Comparison of ENCODE assay signal across 9 mouse cellular contexts in the genomic region with DNA sequence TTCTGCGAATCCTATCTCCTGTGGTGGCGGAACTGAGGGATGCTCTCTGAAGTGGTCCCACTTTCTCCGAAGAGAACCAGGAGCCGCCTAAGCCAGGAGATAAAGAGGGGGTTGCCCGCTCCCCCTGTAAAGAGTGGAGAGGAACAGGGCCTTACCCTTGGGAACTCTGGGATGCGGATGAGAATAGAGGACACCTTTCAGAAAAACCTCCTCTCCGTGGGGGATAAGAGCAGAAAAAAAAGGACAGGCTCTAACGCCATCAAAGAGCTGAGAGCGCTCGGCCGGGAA. TPM values are rescaled to one million over a fixed set of nuclear protein-coding genes. Genes with fewer than 3 reads are reported as not detected.
A peak's percentile ranks its signal among the peaks of the same experiment; 100 is the strongest.
DNase-seq lines count a peak whose midpoint lies in the region; ATAC-seq lines count a peak whose summit lies in the region.
"Had no signal": no experiment of that assay in that cellular context is flagged by ENCODE, and none has a peak within 500 bp of the region (broad histone marks: within the 10 kb centered on the region; RNA-seq: fewer than 3 reads in every experiment).

No protein-coding gene starts in this region.

- H3K27ac ChIP-seq in kidney, embryonic 16.5 days (ENCODE audit: low read length), result no peak overlapping the region
- H3K27ac ChIP-seq in forebrain, embryonic 10.5 days, result peak overlapping the region; percentile 52; the same call in 1 of the 2 replicates
- no peak overlapping the region for H3K27ac ChIP-seq in limb, embryonic 10.5 days
- peak overlapping the region; percentile 97 for H3K27ac ChIP-seq in neural tube, embryonic 13.5 days (replicated peaks)

- no peaks in the 10 kb centered on the region for H3K9me3 ChIP-seq in kidney, embryonic 16.5 days (ENCODE audit: low read length)
- H3K9me3 ChIP-seq in forebrain, embryonic 10.5 days, result no peaks in the 10 kb centered on the region
- H3K9me3 ChIP-seq in limb, embryonic 10.5 days (replicated peaks), result no peaks in the 10 kb centered on the region
- H3K9me3 ChIP-seq in neural tube, embryonic 13.5 days, result no peaks in the 10 kb centered on the region

- peaks cover 15% of the 10 kb centered on the region for H3K4me1 ChIP-seq in kidney, embryonic 16.5 days (ENCODE audit: insufficient read depth, low read length)
- H3K4me1 ChIP-seq in forebrain, embryonic 10.5 days, result peaks cover 43% of the 10 kb centered on the region
- peaks cover 17% of the 10 kb centered on the region for H3K4me1 ChIP-seq in limb, embryonic 10.5 days
- H3K4me1 ChIP-seq in neural tube, embryonic 13.5 days (replicated peaks), result peaks cover 15% of the 10 kb centered on the region

- WGBS in kidney, embryonic 16.5 days, result 3% methylated on average over 11 of the region's 11 CpGs
- under 1% methylated on average over 11 of the region's 11 CpGs for WGBS in forebrain, embryonic 10.5 days
- WGBS in limb, embryonic 10.5 days, result 3% methylated on average over 11 of the region's 11 CpGs
- 2% methylated on average over 11 of the region's 11 CpGs for WGBS in neural tube, embryonic 13.5 days

- H3K27me3 ChIP-seq in kidney, embryonic 16.5 days (ENCODE audit: insufficient read depth, low read length), result peaks cover 62% of the 10 kb centered on the region
- H3K27me3 ChIP-seq in forebrain, embryonic 10.5 days (ENCODE audit: poor library complexity, severe bottlenecking), result peaks cover 68% of the 10 kb centered on the region
- peaks cover 78% of the 10 kb centered on the region for H3K27me3 ChIP-seq in limb, embryonic 10.5 days (ENCODE audit: low read depth, poor library complexity, severe bottlenecking)
- H3K27me3 ChIP-seq in neural tube, embryonic 13.5 days, result peaks cover 41% of the 10 kb centered on the region

- no peak for DNase-seq in kidney, adult 9 months
- no peak for DNase-seq in forebrain, embryonic 10.5 days (ENCODE audit: extremely low spot score, low spot score)
- DNase-seq in limb, embryonic 10.5 days (ENCODE audit: low spot score), result no peak
- no peak for DNase-seq in adrenal gland, adult 8-10 months
- no peak for DNase-seq in left cerebral cortex, adult 18-20 months (ENCODE audit: low spot score in 2 of 2)
- DNase-seq: lung, adult 18-20 months had no signal

- no peak overlapping the region for H3K9ac ChIP-seq in kidney, embryonic 16.5 days (replicated peaks; ENCODE audit: low read length)
- peak overlapping the region; percentile 96 for H3K9ac ChIP-seq in neural tube, embryonic 13.5 days

- ATAC-seq in kidney, embryonic 16.5 days (ENCODE audit: low FRiP score, low TSS enrichment), result no peak
- peak; percentile 52 for ATAC-seq in neural tube, embryonic 13.5 days (ENCODE audit: low read depth)
- no peak for ATAC-seq in granulocyte monocyte progenitor cell, adult 5-6 weeks (replicated peaks; ENCODE audit: poor library complexity, severe bottlenecking)

- peak overlapping the region; percentile 51 for H3K4me3 ChIP-seq in kidney, embryonic 16.5 days (ENCODE audit: low read length)
- peak overlapping the region; percentile 57 for H3K4me3 ChIP-seq in forebrain, embryonic 10.5 days
- peak overlapping the region; percentile 51 for H3K4me3 ChIP-seq in limb, embryonic 10.5 days
- H3K4me3 ChIP-seq in neural tube, embryonic 13.5 days, result peak overlapping the region; percentile 87

- H3K36me3 ChIP-seq in kidney, embryonic 16.5 days (ENCODE audit: insufficient read depth, low read length), result no peaks in the 10 kb centered on the region
- H3K36me3 ChIP-seq in forebrain, embryonic 10.5 days (replicated peaks), result no peaks in the 10 kb centered on the region
- H3K36me3 ChIP-seq in limb, embryonic 10.5 days, result no peaks in the 10 kb centered on the region
- no peaks in the 10 kb centered on the region for H3K36me3 ChIP-seq in neural tube, embryonic 13.5 days

- H3K4me2 ChIP-seq in kidney, embryonic 16.5 days (replicated peaks; ENCODE audit: low read depth, low read length), result peak overlapping the region; percentile 79
- peak overlapping the region; percentile 92 for H3K4me2 ChIP-seq in neural tube, embryonic 13.5 days

RNA-seq across cellular contexts. Expression of a gene that starts 0.4 kb away (rescaled TPM):
- polyA plus RNA-seq in kidney, embryonic 16.5 days (2015; fragmentation: Nextera tagmentation; extraction: Ambion mirVana), result 0.71 and 2.1 TPM in 2 replicates
- polyA plus RNA-seq in forebrain, embryonic 10.5 days (2016; fragmentation: Nextera tagmentation; extraction: Ambion mirVana), result 9.1 and 15.8 TPM in 2 replicates
- 0.11 and 0.15 TPM in 2 replicates for polyA plus RNA-seq in limb, embryonic 10.5 days (2016; fragmentation: Nextera tagmentation; extraction: Ambion mirVana)
- 680 and 687 TPM in 2 replicates for polyA plus RNA-seq in neural tube, embryonic 13.5 days (2015; fragmentation: Nextera tagmentation; extraction: Ambion mirVana)
- total RNA-seq in adrenal gland, adult 8-10 months (2022), result 1 to 10 TPM; 6.1 to 9.9 (median 7.6) TPM
- total RNA-seq in granulocyte monocyte progenitor cell, adult 5-6 weeks (2014; fragmentation: Nextera tagmentation), result not detected in 2 replicates
- total RNA-seq in granulocyte monocyte progenitor cell, adult 5-6 weeks (2017), result not detected in 2 replicates
- total RNA-seq in left cerebral cortex, adult 18-20 months (2021), result 100 to 1,000 TPM; 208 to 220 TPM

RNA-seq across cellular contexts. Expression of a gene that starts 0.8 kb away (rescaled TPM):
- polyA plus RNA-seq in kidney, embryonic 16.5 days (2015; fragmentation: Nextera tagmentation; extraction: Ambion mirVana), result 77.5 and 89.4 TPM in 2 replicates
- polyA plus RNA-seq in forebrain, embryonic 10.5 days (2016; fragmentation: Nextera tagmentation; extraction: Ambion mirVana), result 70.5 and 71.1 TPM in 2 replicates
- polyA plus RNA-seq in limb, embryonic 10.5 days (2016; fragmentation: Nextera tagmentation; extraction: Ambion mirVana), result 75.4 and 89.8 TPM in 2 replicates
- polyA plus RNA-seq in neural tube, embryonic 13.5 days (2015; fragmentation: Nextera tagmentation; extraction: Ambion mirVana), result 81.7 and 85.0 TPM in 2 replicates
- 10 to 100 TPM; 44.2 to 83.0 (median 65.5) TPM for total RNA-seq in adrenal gland, adult 8-10 months (2022)
- 62.3 and 65.3 TPM in 2 replicates for total RNA-seq in granulocyte monocyte progenitor cell, adult 5-6 weeks (2014; fragmentation: Nextera tagmentation)
- total RNA-seq in granulocyte monocyte progenitor cell, adult 5-6 weeks (2017), result 67.6 and 84.5 TPM in 2 replicates
- total RNA-seq in left cerebral cortex, adult 18-20 months (2021), result 10 to 100 TPM; 78.9 to 82.6 TPM

RNA-seq across cellular contexts. Expression of a gene that starts 36.6 kb away (rescaled TPM):
- polyA plus RNA-seq in kidney, embryonic 16.5 days (2015; fragmentation: Nextera tagmentation; extraction: Ambion mirVana), result 20.2 and 25.6 TPM in 2 replicates
- 35.6 and 36.7 TPM in 2 replicates for polyA plus RNA-seq in forebrain, embryonic 10.5 days (2016; fragmentation: Nextera tagmentation; extraction: Ambion mirVana)
- 35.3 and 38.2 TPM in 2 replicates for polyA plus RNA-seq in limb, embryonic 10.5 days (2016; fragmentation: Nextera tagmentation; extraction: Ambion mirVana)
- 26.9 and 29.1 TPM in 2 replicates for polyA plus RNA-seq in neural tube, embryonic 13.5 days (2015; fragmentation: Nextera tagmentation; extraction: Ambion mirVana)
- total RNA-seq in adrenal gland, adult 8-10 months (2022), result 10 to 100 TPM; 11.7 to 19.9 (median 15.6) TPM
- 21.3 and 24.9 TPM in 2 replicates for total RNA-seq in granulocyte monocyte progenitor cell, adult 5-6 weeks (2014; fragmentation: Nextera tagmentation)
- 10.0 and 11.3 TPM in 2 replicates for total RNA-seq in granulocyte monocyte progenitor cell, adult 5-6 weeks (2017)
- total RNA-seq in left cerebral cortex, adult 18-20 months (2021), result 10 to 100 TPM; 17.3 to 19.0 TPM

RNA-seq across cellular contexts. Expression of a gene that starts 53.4 kb away (rescaled TPM):
- 4.3 and 4.5 TPM in 2 replicates for polyA plus RNA-seq in kidney, embryonic 16.5 days (2015; fragmentation: Nextera tagmentation; extraction: Ambion mirVana)
- polyA plus RNA-seq in forebrain, embryonic 10.5 days (2016; fragmentation: Nextera tagmentation; extraction: Ambion mirVana), result 7.4 and 7.5 TPM in 2 replicates
- 8.6 and 8.7 TPM in 2 replicates for polyA plus RNA-seq in limb, embryonic 10.5 days (2016; fragmentation: Nextera tagmentation; extraction: Ambion mirVana)
- 6.8 and 7.2 TPM in 2 replicates for polyA plus RNA-seq in neural tube, embryonic 13.5 days (2015; fragmentation: Nextera tagmentation; extraction: Ambion mirVana)
- 1 to 10 TPM; 2.5 to 4.2 (median 3.6) TPM for total RNA-seq in adrenal gland, adult 8-10 months (2022)
- total RNA-seq in granulocyte monocyte progenitor cell, adult 5-6 weeks (2014; fragmentation: Nextera tagmentation), result 6.3 and 9.9 TPM in 2 replicates
- total RNA-seq in granulocyte monocyte progenitor cell, adult 5-6 weeks (2017), result 25.3 and 27.4 TPM in 2 replicates
- total RNA-seq in left cerebral cortex, adult 18-20 months (2021), result 1 to 10 TPM; 6.4 to 6.9 TPM

Comparison
In these comparisons a context has a peak if more than half of its experiments do, and no peak if none do; other contexts are left out.
1. H3K27ac ChIP-seq: peak in forebrain, embryonic 10.5 days (single experiment) and neural tube, embryonic 13.5 days (single experiment); none in kidney, embryonic 16.5 days (single experiment) and limb, embryonic 10.5 days (single experiment).
2. RNA of a gene that starts 0.4 kb away (polyA plus RNA-seq): 680 to 687 TPM in neural tube, embryonic 13.5 days; 9.1 to 15.8 TPM in forebrain, embryonic 10.5 days, 0.71 to 2.1 TPM in kidney, embryonic 16.5 days and 0.11 to 0.15 TPM in limb, embryonic 10.5 days; every median in the first group is over 10 times any median in the second.
3. Peak in every context shown above with its lines, with median percentiles within 50 percentile points of each other: H3K4me3 ChIP-seq.